Mouse (Mus musculus) C2C12 (cell line): ENCODE measurements around the gene Utrn.

Source experiments
- CEBPB ChIP-seq: IDR thresholded peaks from one replicate; pipeline ENCODE4 v1.6.1; 2011; ENCODE audit warnings: low read depth, mild to moderate bottlenecking, control low read depth, moderate library complexity
- CTCF ChIP-seq: IDR thresholded peaks from one replicate; pipeline ENCODE4 v1.5.1; 2011; ENCODE audit not compliant: control insufficient read depth, insufficient read depth, insufficient read length
- MAX ChIP-seq: IDR thresholded peaks from one replicate; pipeline ENCODE4 v1.6.1; 2011; ENCODE audit warnings: mild to moderate bottlenecking, control low read depth
- MYOD1 ChIP-seq: IDR thresholded peaks from one replicate; pipeline ENCODE4 v1.6.1; 2011; ENCODE audit warnings: low read depth; ENCODE audit not compliant: control insufficient read depth, insufficient read length
- USF1 ChIP-seq: IDR thresholded peaks from one replicate; pipeline ENCODE4 v1.6.1; 2011; ENCODE audit warnings: low read depth, mild to moderate bottlenecking, control low read depth, moderate library complexity

- TF ChIP-seq MAX = no peak
- TF ChIP-seq CTCF = no peak
- TF ChIP-seq USF1 = no peak
- TF ChIP-seq CEBPB = no peak
- TF ChIP-seq MYOD1 = no peak
Observed at GRCm38 (mm10) chr10:12588051-12588450, 281.1 kb downstream of the Utrn start.
